Mouse (Mus musculus) left cerebral cortex, postnatal 14 days (tissue): ENCODE results near the gene Kcnk1. TPM values are rescaled to one million over a fixed set of nuclear protein-coding genes. Genes with fewer than 3 reads are reported as not detected.

Experiments
- DNase-seq, 2 experiments: peaks; one replicate each; pipeline ENCODE4 v3.0.0; 2021 to 2022; ENCODE audit warnings: low spot score in 2 of 2, mixed read lengths in 1 of 2
- intact Hi-C: fragments of 180-260 bp; cut with DNase I; formaldehyde crosslinking; loops from one replicate; pipeline ENCODE4 v1.15.1; 2025
- total RNA-seq, 2 experiments: library from RNA; stranded (reverse); gene quantifications; 2 replicates each; pipeline ENCODE4 v1.2.3; 2021

Gene Kcnk1
- total RNA-seq, 2 experiments from 2014 or later = 82.4 to 82.7 TPM

GRCm38 (mm10) chr8:125986999-125987589, 7.9 kb upstream of the Kcnk1 start:
- intact Hi-C loops = no loop called here
- no peak for DNase-seq

GRCm38 (mm10) chr8:125987996-125988395, 7.0 kb upstream of the Kcnk1 start:
- DNase-seq = no peak
- intact Hi-C loops = no loop called here

DNA sequence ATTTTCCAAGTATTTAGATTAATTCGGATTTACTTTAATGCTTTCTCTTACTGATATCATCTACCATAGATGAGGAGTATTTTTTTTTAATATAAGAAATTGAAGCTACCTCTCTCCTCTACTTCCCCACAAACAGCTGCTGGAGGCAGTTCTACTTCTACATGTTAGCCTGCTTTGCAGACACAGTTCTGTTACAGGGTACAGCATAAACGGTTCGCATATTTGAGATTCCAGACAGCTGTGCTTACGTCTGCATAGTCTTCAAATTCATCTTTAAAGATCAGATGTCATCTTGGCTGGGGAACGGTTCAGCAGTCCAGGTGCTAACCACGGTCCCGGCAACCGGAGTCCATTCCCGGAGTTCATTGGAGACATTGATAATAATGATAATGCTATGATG, 1.3 kb upstream of the Kcnk1 start:
- intact Hi-C loops = no loop called here

DNA sequence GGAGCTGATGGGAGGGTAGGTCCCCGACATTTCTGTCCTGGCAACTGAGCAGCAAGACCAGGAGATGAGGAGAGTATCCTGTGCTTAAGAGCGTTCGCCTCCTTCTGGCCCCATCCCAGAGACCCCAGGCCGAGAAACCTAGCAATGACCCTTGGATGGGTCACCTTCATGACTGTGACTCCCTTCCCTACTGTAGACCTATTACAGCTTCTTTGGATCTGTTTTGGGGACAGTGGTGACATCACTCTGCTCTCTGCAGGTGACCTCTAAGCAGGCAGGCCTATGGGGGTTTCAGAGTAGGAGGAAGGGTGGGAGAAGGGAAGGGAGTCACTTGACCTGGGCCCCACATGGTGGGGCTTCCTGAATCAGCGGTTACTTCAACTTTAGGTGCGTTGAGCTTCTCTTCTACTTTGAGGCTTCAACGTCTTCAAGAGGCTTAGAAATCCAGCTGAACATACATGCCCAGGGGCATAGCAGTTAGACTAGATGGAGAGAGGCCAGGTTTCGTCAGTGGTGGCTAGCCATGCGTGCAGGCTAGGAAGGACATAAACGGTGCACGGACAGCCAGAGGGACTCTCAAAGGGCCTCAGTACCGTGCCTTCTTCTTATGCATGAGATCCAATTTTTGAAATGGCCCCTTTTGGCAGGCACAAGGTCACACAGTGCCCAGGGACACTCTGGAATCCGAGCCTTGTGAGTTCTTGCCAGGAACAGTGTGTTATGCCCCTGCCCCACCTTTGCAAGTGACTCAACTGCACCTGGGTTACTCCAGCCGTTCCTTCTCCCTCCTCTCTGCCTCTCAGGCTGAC, 1.3 kb downstream of the Kcnk1 start:
- no peak for DNase-seq
- intact Hi-C loops = loop anchor here (2.0 kb wide), 1 partner anchor 39 kb away; no protein-coding TSS in a partner anchor

More for the DNA sequence above, 1.3 kb upstream of the Kcnk1 start:
- no peak for DNase-seq

GRCm38 (mm10) chr8:125996980-125997379, 2.0 kb downstream of the Kcnk1 start:
- DNase-seq = no peak
- intact Hi-C loops = loop anchor here (2.0 kb wide), 1 partner anchor 40 kb away; no protein-coding TSS in a partner anchor

GRCm38 (mm10) chr8:125997550-125997949, 2.6 kb downstream of the Kcnk1 start:
- intact Hi-C loops = loop anchor here (2.0 kb wide), 1 partner anchor 41 kb away; no protein-coding TSS in a partner anchor
- peak; percentile 45 to 72 for DNase-seq

GRCm38 (mm10) chr8:125999842-126000395, 4.9 kb downstream of the Kcnk1 start:
- DNase-seq = no peak

DNA sequence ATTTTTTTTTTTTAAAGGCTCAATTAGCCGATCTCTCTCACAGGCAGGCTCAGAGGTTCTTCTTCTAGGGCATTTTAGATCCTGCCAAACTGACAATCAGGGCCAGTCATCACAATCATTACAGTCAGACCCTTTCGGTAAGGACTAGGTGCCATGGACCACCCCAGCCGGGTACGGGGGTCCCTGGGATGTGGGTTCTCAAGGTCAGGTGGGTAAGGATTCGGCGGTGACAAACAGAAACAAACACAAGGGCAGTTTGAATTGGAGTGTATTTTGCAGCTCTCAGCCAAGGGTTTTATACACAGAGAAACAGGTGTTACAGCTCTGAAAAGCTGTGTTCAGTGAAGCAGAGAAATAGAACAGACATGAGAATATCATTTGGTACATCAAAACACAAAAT, 8.6 kb downstream of the Kcnk1 start:
- intact Hi-C loops = no loop called here
- DNase-seq = no peak

More at GRCm38 (mm10) chr8:125999842-126000395, 4.9 kb downstream of the Kcnk1 start:
- intact Hi-C loops = no loop called here

- no peak for DNase-seq
- intact Hi-C loops = no loop called here
Measured at GRCm38 (mm10) chr8:126004953-126005352, 10.0 kb downstream of the Kcnk1 start.

DNA sequence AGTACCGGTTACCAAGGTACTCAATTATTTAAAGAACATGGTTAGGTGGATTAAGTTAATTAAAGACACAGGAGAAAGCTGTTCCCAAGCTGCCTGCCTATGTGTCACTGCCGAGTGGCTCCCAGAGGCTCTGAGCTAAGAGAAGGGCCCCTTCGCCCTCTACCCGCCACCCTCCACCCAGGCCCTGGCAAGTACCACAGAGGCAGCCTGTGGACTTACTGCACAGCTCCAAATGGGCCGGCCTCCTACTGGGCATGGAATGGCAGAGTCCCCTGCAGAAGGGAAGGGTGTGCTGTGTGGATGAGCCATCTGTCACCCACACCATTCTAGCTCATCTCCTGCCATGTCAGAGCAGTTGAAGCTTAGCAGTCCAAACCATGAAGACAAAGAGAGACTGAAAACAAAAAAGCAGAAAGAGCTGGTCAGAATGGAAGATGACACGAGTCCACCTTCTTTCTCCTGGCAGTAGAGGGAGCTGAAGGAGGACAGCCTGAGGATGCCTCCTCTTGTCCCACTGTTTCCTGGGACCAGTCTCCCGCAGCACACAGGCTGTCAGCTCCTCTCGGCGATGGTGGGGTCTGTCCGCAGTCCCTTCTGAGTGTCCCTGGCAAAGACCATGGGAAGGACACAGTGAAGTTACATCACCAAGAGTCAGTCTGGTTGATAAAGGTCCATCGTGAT, 11.5 kb downstream of the Kcnk1 start:
- intact Hi-C loops = no loop called here
- DNase-seq = no peak

DNA sequence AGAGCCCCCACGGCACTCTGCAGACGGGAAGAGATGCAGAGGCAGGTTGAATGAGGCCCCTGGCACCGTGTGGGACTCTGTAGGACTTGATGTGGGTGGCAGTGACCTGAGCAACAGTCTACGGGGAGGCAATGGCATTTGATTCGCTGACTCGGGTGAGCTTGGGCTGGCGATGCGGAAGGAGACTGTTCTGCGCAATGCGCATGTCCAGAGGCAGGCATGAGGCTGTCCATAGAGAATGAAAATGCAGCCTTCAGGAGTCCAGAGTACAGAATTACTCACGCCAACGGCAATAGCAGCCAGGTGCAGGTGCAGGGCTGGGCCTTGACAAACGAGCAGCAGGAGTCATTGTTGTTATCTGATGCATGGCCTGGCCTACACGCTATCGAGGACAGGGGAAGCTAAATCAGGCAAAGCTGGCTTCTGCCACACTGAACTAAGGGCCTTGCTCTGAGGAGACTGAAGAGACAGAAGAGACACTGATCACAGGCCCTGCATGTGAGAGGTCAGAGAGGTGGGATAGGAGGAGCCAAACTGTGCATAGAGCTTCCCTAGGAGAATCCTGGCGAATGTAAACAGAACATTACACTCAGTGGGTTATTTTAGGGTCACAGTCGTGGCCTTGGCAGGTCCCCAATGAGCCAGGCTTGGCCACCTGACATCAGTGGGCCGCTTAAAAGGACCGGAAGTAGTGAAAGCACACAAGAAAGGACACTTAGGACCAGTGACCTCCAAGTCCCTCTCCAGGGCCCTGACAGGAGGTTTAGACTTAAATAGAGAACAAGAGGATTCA, 12.8 kb downstream of the Kcnk1 start:
- intact Hi-C loops = no loop called here
- no peak for DNase-seq

DNA sequence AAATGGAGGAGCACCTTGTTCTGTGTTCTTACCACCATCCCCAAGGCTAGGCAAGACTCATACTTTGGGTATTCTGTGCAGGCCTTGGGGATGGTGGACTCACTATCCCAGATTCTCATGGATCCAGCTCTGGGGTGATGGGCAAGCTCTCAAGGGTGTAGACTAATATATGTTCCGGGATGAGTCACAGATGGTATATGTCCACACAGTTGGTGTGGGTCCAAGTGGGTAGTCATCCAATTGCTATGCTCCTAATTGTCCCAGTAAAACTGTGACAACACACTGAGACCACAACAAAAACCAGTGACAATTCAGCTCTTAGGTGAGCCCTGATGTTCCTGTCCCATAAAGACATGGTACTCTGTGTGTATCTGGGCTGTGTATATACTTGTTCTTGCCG, 14.0 kb downstream of the Kcnk1 start:
- intact Hi-C loops = no loop called here
- DNase-seq = no peak

GRCm38 (mm10) chr8:126010900-126011299, 15.9 kb downstream of the Kcnk1 start:
- DNase-seq = no peak
- intact Hi-C loops = no loop called here

DNA sequence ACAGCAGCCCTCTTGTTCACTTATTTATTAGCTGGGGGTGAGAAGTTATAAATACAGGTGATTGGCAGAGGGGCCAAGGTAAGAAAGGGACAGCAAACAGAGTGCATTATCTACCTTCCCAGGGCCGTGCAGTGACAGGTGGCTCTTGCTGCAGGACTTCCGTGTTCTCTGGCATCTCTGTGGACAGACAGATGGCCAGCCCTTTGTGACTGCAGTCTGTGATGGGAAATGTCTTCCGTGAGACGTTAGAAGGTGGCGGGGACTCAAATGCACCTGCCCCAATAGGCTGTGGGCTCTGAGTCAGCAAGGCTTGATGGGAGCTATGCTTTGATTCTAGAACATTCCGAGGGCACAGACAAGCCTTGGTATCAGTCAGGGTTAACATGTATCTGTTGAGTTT, 17.4 kb downstream of the Kcnk1 start:
- intact Hi-C loops = no loop called here
- no peak for DNase-seq

GRCm38 (mm10) chr8:126013646-126014045, 18.7 kb downstream of the Kcnk1 start:
- no peak for DNase-seq
- intact Hi-C loops = no loop called here

- DNase-seq = peak in 1 of 2 experiments; percentile 43
- intact Hi-C loops = no loop called here
Measured at GRCm38 (mm10) chr8:126021932-126022331, 27.0 kb downstream of the Kcnk1 start.

GRCm38 (mm10) chr8:126023706-126024305, 28.8 kb downstream of the Kcnk1 start:
- no peak for DNase-seq
- intact Hi-C loops = no loop called here

- intact Hi-C loops = no loop called here
- DNase-seq = no peak
Measured at GRCm38 (mm10) chr8:126024891-126025290, 29.9 kb downstream of the Kcnk1 start.

- no peak for DNase-seq
- intact Hi-C loops = no loop called here
Measured at GRCm38 (mm10) chr8:126026121-126026520, 31.2 kb downstream of the Kcnk1 start.
